18 mouse cellular contexts compared by ENCODE assay signal in the genomic region with DNA sequence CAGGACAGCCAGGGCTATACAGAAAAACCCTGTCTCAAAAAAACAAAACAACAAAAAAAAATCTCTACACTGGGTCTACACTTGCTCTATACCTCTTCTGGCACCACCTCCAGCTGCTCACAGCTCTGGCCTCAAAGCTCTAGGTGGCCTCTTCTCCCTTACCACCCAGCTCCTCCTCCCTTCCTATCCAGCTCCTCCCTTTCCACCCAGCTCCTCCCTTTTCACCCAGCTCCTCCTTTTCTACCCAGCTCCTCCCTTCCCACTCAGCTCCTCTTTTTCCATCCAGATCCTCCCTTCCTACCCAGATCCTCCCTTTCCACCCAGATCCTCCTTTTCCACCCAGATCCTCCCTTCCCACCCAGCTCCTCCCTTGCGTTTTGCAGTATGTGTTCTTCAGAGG. TPM values are rescaled to one million over a fixed set of nuclear protein-coding genes. Genes with fewer than 3 reads are reported as not detected.
"Had no signal": no experiment of that assay in that cellular context is flagged by ENCODE, and none has a peak within 500 bp of the region (broad histone marks: within the 10 kb centered on the region; RNA-seq: fewer than 3 reads in every experiment).

No protein-coding gene starts in this region.

- H3K9ac ChIP-seq: lung, embryonic 15.5 days; midbrain, embryonic 12.5 days; neural tube, embryonic 13.5 days; neural tube, embryonic 15.5 days had no signal

- H3K4me3 ChIP-seq: lung, embryonic 15.5 days; midbrain, embryonic 10.5 days; midbrain, embryonic 12.5 days; myocyte; neural tube, embryonic 13.5 days; neural tube, embryonic 15.5 days had no signal

- H3K9me3 ChIP-seq: lung, embryonic 15.5 days; midbrain, embryonic 10.5 days; midbrain, embryonic 12.5 days; neural tube, embryonic 13.5 days; neural tube, embryonic 15.5 days had no signal

- DNase-seq: lung, adult 2 months; lung, postnatal 4 days; midbrain, embryonic 14.5 days; retina, postnatal 1 day; right cerebral cortex, adult 18-20 months; right cerebral cortex, postnatal 25 days; right cerebral cortex, postnatal 4 days; spleen, adult 18-20 months; thymus, adult 18-20 months; thymus, postnatal 14 days; thymus, postnatal 36 days had no signal

- H3K36me3 ChIP-seq: lung, embryonic 15.5 days; midbrain, embryonic 10.5 days; midbrain, embryonic 12.5 days; neural tube, embryonic 13.5 days; neural tube, embryonic 15.5 days had no signal

- H3K4me1 ChIP-seq: lung, embryonic 15.5 days; midbrain, embryonic 12.5 days had no signal

- H3K27ac ChIP-seq: midbrain, embryonic 10.5 days; midbrain, embryonic 12.5 days; neural tube, embryonic 13.5 days; neural tube, embryonic 15.5 days had no signal

RNA-seq across cellular contexts. Expression of a gene that starts 26.5 kb away (rescaled TPM):
- total RNA-seq: megakaryocyte, adult 5-6 weeks had no signal
